Mouse (Mus musculus): ENCODE results near the gene P2rx2. TPM values are rescaled to one million over a fixed set of nuclear protein-coding genes. Genes with fewer than 3 reads are reported as not detected.

The P2rx2 gene
- polyA plus RNA-seq, 1 experiment from 2014 or later, result 5.8 TPM

- peak overlapping the region; percentile 54 for H3K27ac ChIP-seq (replicated peaks)
- H3K9me3 ChIP-seq, result no peaks in the 10 kb centered on the region
- H3K4me2 ChIP-seq, result peak overlapping the region; percentile 80
- peak overlapping the region; percentile 44 for H3K4me3 ChIP-seq
- H3K9ac ChIP-seq, result peak overlapping the region; percentile 69; the same call in 1 of the 2 replicates
- no peaks in the 10 kb centered on the region for H3K27me3 ChIP-seq
- peaks cover 39% of the 10 kb centered on the region for H3K36me3 ChIP-seq
- ATAC-seq (ENCODE audit: low read depth), result peak; percentile 52; the same call in 1 of the 2 replicates
- peaks cover 16% of the 10 kb centered on the region for H3K4me1 ChIP-seq (replicated peaks)
- WGBS, result 29% methylated on average over 11 of the region's 11 CpGs
Measured at GRCm38 (mm10) chr5:110363822-110364545, 21.0 kb upstream of the P2rx2 start.

- H3K27ac ChIP-seq (replicated peaks), result peak overlapping the region; percentile 54
- H3K4me1 ChIP-seq (replicated peaks), result peaks cover 18% of the 10 kb centered on the region
- peak overlapping the region; percentile 44 for H3K4me3 ChIP-seq
- WGBS, result under 1% methylated on average over 72 of the region's 72 CpGs
- peak; percentile 81 for ATAC-seq (ENCODE audit: low read depth)
- peak overlapping the region; percentile 69 for H3K9ac ChIP-seq
- H3K27me3 ChIP-seq, result no peaks in the 10 kb centered on the region
- peaks cover 32% of the 10 kb centered on the region for H3K36me3 ChIP-seq
- H3K9me3 ChIP-seq, result no peaks in the 10 kb centered on the region
- H3K4me2 ChIP-seq, result peak overlapping the region; percentile 80
Measured at GRCm38 (mm10) chr5:110363179-110363821, 20.3 kb upstream of the P2rx2 start.

- peaks cover 29% of the 10 kb centered on the region for H3K36me3 ChIP-seq
- H3K9ac ChIP-seq, result peak overlapping the region; percentile 69
- no peaks in the 10 kb centered on the region for H3K9me3 ChIP-seq
- H3K27me3 ChIP-seq, result no peaks in the 10 kb centered on the region
- H3K27ac ChIP-seq (replicated peaks), result peak overlapping the region; percentile 54; the same call in 1 of the 2 replicates
- peak; percentile 24 for ATAC-seq (ENCODE audit: low read depth)
- 1% methylated on average over 28 of the region's 28 CpGs for WGBS
- H3K4me3 ChIP-seq, result peak overlapping the region; percentile 44
- peaks cover 23% of the 10 kb centered on the region for H3K4me1 ChIP-seq (replicated peaks)
- H3K4me2 ChIP-seq, result peak overlapping the region; percentile 80
Measured at GRCm38 (mm10) chr5:110362813-110363178, 19.8 kb upstream of the P2rx2 start.

GRCm38 (mm10) chr5:110361465-110361864 lies 18.5 kb upstream of the P2rx2 start:
- Histone ChIP-seq H3K4me3 (no peak overlapping the region), H3K27me3 (no peaks in the 10 kb centered on the region), H3K9ac (no peak overlapping the region), H3K4me1 (replicated peaks) (peaks cover 26% of the 10 kb centered on the region), H3K4me2 (no peak overlapping the region), H3K9me3 (no peaks in the 10 kb centered on the region), H3K36me3 (peaks cover 17% of the 10 kb centered on the region), H3K27ac (replicated peaks) (no peak overlapping the region)
- WGBS, result 85% methylated on average over 6 of the region's 6 CpGs
- no peak for ATAC-seq (ENCODE audit: low read depth)

- H3K27me3 ChIP-seq, result peaks cover 19% of the 10 kb centered on the region; the same call in 1 of the 2 replicates
- no peaks in the 10 kb centered on the region for H3K36me3 ChIP-seq
- H3K4me3 ChIP-seq, result no peak overlapping the region
- H3K27ac ChIP-seq (replicated peaks), result peak overlapping the region; percentile 67; the same call in 1 of the 2 replicates
- WGBS, result 19% methylated on average over 9 of the region's 9 CpGs
- H3K4me2 ChIP-seq, result 0 out of 2 replicates have a peak overlapping the region, but pooled peaks have one; percentile 10
- peak; percentile 73 for ATAC-seq (ENCODE audit: low read depth)
- H3K9me3 ChIP-seq, result no peaks in the 10 kb centered on the region
- peaks cover 14% of the 10 kb centered on the region for H3K4me1 ChIP-seq (replicated peaks)
- no peak overlapping the region for H3K9ac ChIP-seq
Measured at GRCm38 (mm10) chr5:110357531-110358179, 14.6 kb upstream of the P2rx2 start.

GRCm38 (mm10) chr5:110354716-110355115 lies 11.7 kb upstream of the P2rx2 start:
- ATAC-seq (ENCODE audit: low read depth), result no peak
- WGBS, result 14% methylated on average over 7 of the region's 7 CpGs

GRCm38 (mm10) chr5:110347006-110347405 lies 4.0 kb upstream of the P2rx2 start:
- no peak overlapping the region for H3K27ac ChIP-seq (replicated peaks)
- H3K9ac ChIP-seq, result no peak overlapping the region
- H3K27me3 ChIP-seq, result peaks cover 27% of the 10 kb centered on the region

More at GRCm38 (mm10) chr5:110354716-110355115, 11.7 kb upstream of the P2rx2 start:
- H3K4me2 ChIP-seq, result no peak overlapping the region
- H3K27me3 ChIP-seq, result peaks cover 19% of the 10 kb centered on the region; the same call in 1 of the 2 replicates
- H3K27ac ChIP-seq (replicated peaks), result no peak overlapping the region
- no peaks in the 10 kb centered on the region for H3K9me3 ChIP-seq
- H3K4me1 ChIP-seq (replicated peaks), result peaks cover 14% of the 10 kb centered on the region
- H3K36me3 ChIP-seq, result no peaks in the 10 kb centered on the region
- no peak overlapping the region for H3K4me3 ChIP-seq
- no peak overlapping the region for H3K9ac ChIP-seq

GRCm38 (mm10) chr5:110345553-110345952 lies 2.5 kb upstream of the P2rx2 start:
- Histone ChIP-seq H3K9ac (no peak overlapping the region), H3K4me2 (no peak overlapping the region), H3K4me3 (no peak overlapping the region), H3K4me1 (replicated peaks) (peaks cover 15% of the 10 kb centered on the region), H3K36me3 (no peaks in the 10 kb centered on the region), H3K27me3 (peaks cover 40% of the 10 kb centered on the region), H3K9me3 (no peaks in the 10 kb centered on the region), H3K27ac (replicated peaks) (no peak overlapping the region)
- 79% methylated on average over 4 of the region's 4 CpGs for whole genome bisulfite sequencing
- ATAC-seq (ENCODE audit: low read depth), result no peak

More at GRCm38 (mm10) chr5:110347006-110347405, 4.0 kb upstream of the P2rx2 start:
- no peak overlapping the region for H3K4me2 ChIP-seq
- no peak for ATAC-seq (ENCODE audit: low read depth)
- WGBS, result 86% methylated on average over 8 of the region's 8 CpGs
- H3K9me3 ChIP-seq, result no peaks in the 10 kb centered on the region
- H3K36me3 ChIP-seq, result no peaks in the 10 kb centered on the region
- H3K4me3 ChIP-seq, result no peak overlapping the region
- peaks cover 15% of the 10 kb centered on the region for H3K4me1 ChIP-seq (replicated peaks)

GRCm38 (mm10) chr5:110344524-110344923 lies 1.5 kb upstream of the P2rx2 start, which contains the start of gene Lrcol1:
Lrcol1 (plus strand) TSS chr5:110344730.
- Histone ChIP-seq H3K9me3 (no peaks in the 10 kb centered on the region), H3K9ac (0 out of 2 replicates have a peak within 1 kb of the TSS, but pooled peaks have one; percentile 22), H3K27me3 (peaks cover 40% of the 10 kb centered on the region), H3K36me3 (no peaks in the 10 kb centered on the region), H3K4me1 (replicated peaks) (peaks cover 15% of the 10 kb centered on the region), H3K4me2 (no peak within 1 kb of the TSS), H3K4me3 (no peak within 1 kb of the TSS), H3K27ac (replicated peaks) (no peak within 1 kb of the TSS)
- 83% methylated on average over 4 of the region's 4 CpGs for WGBS
- ATAC-seq (ENCODE audit: low read depth), result no peak

GRCm38 (mm10) chr5:110338792-110339191 lies 4.2 kb downstream of the P2rx2 start:
- no peak overlapping the region for H3K27ac ChIP-seq (replicated peaks)
- no peaks in the 10 kb centered on the region for H3K9me3 ChIP-seq
- H3K4me2 ChIP-seq, result no peak overlapping the region
- H3K27me3 ChIP-seq, result peaks cover 30% of the 10 kb centered on the region
- peaks cover 30% of the 10 kb centered on the region for H3K36me3 ChIP-seq
- H3K4me3 ChIP-seq, result no peak overlapping the region
- ATAC-seq (ENCODE audit: low read depth), result no peak
- H3K4me1 ChIP-seq (replicated peaks), result peaks cover 15% of the 10 kb centered on the region
- WGBS, result 95% methylated on average over 2 of the region's 2 CpGs
- H3K9ac ChIP-seq, result no peak overlapping the region

GRCm38 (mm10) chr5:110330508-110330907 lies 12.5 kb downstream of the P2rx2 start:
- no peak for ATAC-seq (ENCODE audit: low read depth)
- H3K4me1 ChIP-seq (replicated peaks), result no peaks in the 10 kb centered on the region
- H3K27ac ChIP-seq (replicated peaks), result no peak overlapping the region
- H3K27me3 ChIP-seq, result no peaks in the 10 kb centered on the region
- 86% methylated on average over 3 of the region's 3 CpGs for WGBS
- no peak overlapping the region for H3K9ac ChIP-seq
- peaks cover 46% of the 10 kb centered on the region for H3K36me3 ChIP-seq
- no peaks in the 10 kb centered on the region for H3K9me3 ChIP-seq
- H3K4me2 ChIP-seq, result no peak overlapping the region
- H3K4me3 ChIP-seq, result no peak overlapping the region

- Histone ChIP-seq H3K9ac (no peak overlapping the region), H3K27me3 (no peaks in the 10 kb centered on the region), H3K4me1 (replicated peaks) (no peaks in the 10 kb centered on the region), H3K4me2 (no peak overlapping the region), H3K27ac (replicated peaks) (no peak overlapping the region), H3K9me3 (no peaks in the 10 kb centered on the region), H3K36me3 (peaks cover 36% of the 10 kb centered on the region), H3K4me3 (no peak overlapping the region)
- WGBS, result 96% methylated on average over 3 of the region's 3 CpGs
- no peak for ATAC-seq (ENCODE audit: low read depth)
Measured at GRCm38 (mm10) chr5:110313127-110313526, 29.9 kb downstream of the P2rx2 start.
